Mouse (Mus musculus) E14TG2a.4 (cell line): ENCODE measurements around the gene Rab11fip4.

Experiments used
- CTCF ChIP-seq: conservative IDR thresholded peaks from 2 replicates; pipeline ENCODE4 v1.5.1; 2014; ENCODE audit warnings: low read length
- NANOG ChIP-seq: IDR thresholded peaks from 2 replicates; pipeline ENCODE4 v1.6.1; 2014; ENCODE audit warnings: borderline replicate concordance, low read length, mixed read lengths

GRCm38 (mm10) chr11:79615871-79616270 is 24.9 kb downstream of the Rab11fip4 start:
- TF ChIP-seq CTCF (no peak), NANOG (no peak)
